Mouse (Mus musculus) heart, postnatal 4 days (tissue): ENCODE measurements at regions not wholly inside any gene's neighbourhood (a gene's known extent, or its start where the extent isn't known, plus 50 kb on each side); places are given as distances from the start of the nearest gene placed in this dataset.

Source experiments
- DNase-seq: peaks from one replicate; pipeline ENCODE4 v3.0.0; 2021

GRCm38 (mm10) chr15:86566111-86566510 is 351.9 kb downstream of the Tbc1d22a start:
- no peak for DNase-seq

- DNase-seq: no peak
These were observed 360.1 kb downstream of the Tbc1d22a start for GRCm38 (mm10) chr15:86574311-86574710.

GRCm38 (mm10) chr15:86576666-86577065 is 362.4 kb downstream of the Tbc1d22a start:
- no peak for DNase-seq

GRCm38 (mm10) chr15:86578689-86579088 is 364.4 kb downstream of the Tbc1d22a start:
- no peak for DNase-seq

GRCm38 (mm10) chr15:86582240-86583090 is 368.2 kb downstream of the Tbc1d22a start:
- DNase-seq: no peak

- peak; percentile 16 for DNase-seq
These were observed 371.5 kb downstream of the Tbc1d22a start for GRCm38 (mm10) chr15:86585716-86586115.

- DNase-seq: no peak
These were observed 372.9 kb downstream of the Tbc1d22a start for GRCm38 (mm10) chr15:86587209-86587608.

- no peak for DNase-seq
These were observed 375.8 kb downstream of the Tbc1d22a start for GRCm38 (mm10) chr15:86590033-86590432.

GRCm38 (mm10) chr15:86590896-86591295 is 376.6 kb downstream of the Tbc1d22a start:
- peak; percentile 19 for DNase-seq

- DNase-seq: no peak
These were observed 379.1 kb downstream of the Tbc1d22a start for GRCm38 (mm10) chr15:86593404-86593803.

- no peak for DNase-seq
These were observed 392.2 kb downstream of the Tbc1d22a start for GRCm38 (mm10) chr15:86606411-86606810.

- DNase-seq: no peak
These were observed 395.4 kb downstream of the Tbc1d22a start for GRCm38 (mm10) chr15:86609692-86610091.

- no peak for DNase-seq
These were observed 417.1 kb downstream of the Tbc1d22a start for GRCm38 (mm10) chr15:86631376-86631775.

GRCm38 (mm10) chr15:86645244-86645643 is 431.0 kb downstream of the Tbc1d22a start:
- DNase-seq: no peak

GRCm38 (mm10) chr15:86648131-86648530 is 433.9 kb downstream of the Tbc1d22a start:
- DNase-seq: no peak

- DNase-seq: peak; percentile 14
These were observed 458.8 kb downstream of the Tbc1d22a start for GRCm38 (mm10) chr15:86673096-86673520.

- no peak for DNase-seq
These were observed 462.8 kb downstream of the Tbc1d22a start for GRCm38 (mm10) chr15:86677016-86677415.

GRCm38 (mm10) chr15:86683081-86683480 is 468.8 kb downstream of the Tbc1d22a start:
- no peak for DNase-seq

- DNase-seq: no peak
These were observed 475.4 kb downstream of the Tbc1d22a start for GRCm38 (mm10) chr15:86689694-86690093.

GRCm38 (mm10) chr15:86696806-86697205 is 482.5 kb downstream of the Tbc1d22a start:
- no peak for DNase-seq

- peak; percentile 40 for DNase-seq
These were observed 496.2 kb downstream of the Tbc1d22a start for GRCm38 (mm10) chr15:86710429-86710828.

GRCm38 (mm10) chr15:86718376-86718775 is 504.1 kb downstream of the Tbc1d22a start:
- no peak for DNase-seq

- DNase-seq: no peak
These were observed 504.8 kb downstream of the Tbc1d22a start for GRCm38 (mm10) chr15:86719088-86719487.

- no peak for DNase-seq
These were observed 506.9 kb downstream of the Tbc1d22a start for GRCm38 (mm10) chr15:86721131-86721530.
